Mouse (Mus musculus) ES-CJ7 (cell line): ENCODE data around the gene Nav2.

ENCODE experiments used
- DNase-seq: peaks from one replicate; pipeline ENCODE4 v3.0.0; 2011; ENCODE audit warnings: low read depth, low spot score

Gene Nav2

DNA sequence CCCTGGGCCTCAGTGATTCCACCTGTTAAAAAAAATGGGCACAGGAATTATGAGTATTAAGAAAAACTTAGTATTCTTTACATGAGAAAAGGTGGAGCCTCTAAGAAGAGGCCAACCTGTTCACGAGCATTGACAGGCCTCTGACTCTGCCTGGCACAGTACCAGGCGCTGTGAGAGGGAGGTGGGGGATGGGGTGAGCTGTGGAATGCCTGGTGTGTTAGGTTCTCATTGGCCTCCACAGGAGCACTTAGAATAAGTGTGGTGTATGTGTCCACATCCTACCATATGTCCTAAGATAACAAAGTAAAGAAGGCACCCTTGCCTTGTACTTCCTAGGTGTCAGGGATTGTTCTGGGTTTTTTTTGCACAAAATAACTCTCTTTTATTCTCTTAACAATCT is 340.9 kb downstream of the Nav2 start:
- no peak for DNase-seq

DNA sequence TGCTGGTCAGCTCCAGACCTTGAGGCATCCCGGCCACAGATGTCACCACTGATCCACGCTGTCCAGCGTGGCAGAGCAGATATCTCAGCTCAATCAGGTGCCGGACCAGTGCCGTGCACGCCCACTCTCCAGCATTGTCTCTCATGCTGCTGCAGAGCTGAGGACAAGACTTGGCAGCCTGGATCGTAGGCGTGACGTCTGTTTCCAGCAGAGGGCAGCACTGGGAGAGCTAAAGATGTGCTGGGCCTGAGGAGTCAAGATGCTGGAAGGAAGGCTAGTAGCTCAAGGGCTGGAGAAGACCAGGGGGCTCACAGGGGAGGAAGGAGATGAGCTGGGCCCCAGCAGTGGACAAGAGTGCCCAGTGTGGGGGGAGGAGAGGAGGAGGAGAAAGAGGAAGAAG is 341.5 kb downstream of the Nav2 start:
- peak; percentile 89 for DNase-seq

DNA sequence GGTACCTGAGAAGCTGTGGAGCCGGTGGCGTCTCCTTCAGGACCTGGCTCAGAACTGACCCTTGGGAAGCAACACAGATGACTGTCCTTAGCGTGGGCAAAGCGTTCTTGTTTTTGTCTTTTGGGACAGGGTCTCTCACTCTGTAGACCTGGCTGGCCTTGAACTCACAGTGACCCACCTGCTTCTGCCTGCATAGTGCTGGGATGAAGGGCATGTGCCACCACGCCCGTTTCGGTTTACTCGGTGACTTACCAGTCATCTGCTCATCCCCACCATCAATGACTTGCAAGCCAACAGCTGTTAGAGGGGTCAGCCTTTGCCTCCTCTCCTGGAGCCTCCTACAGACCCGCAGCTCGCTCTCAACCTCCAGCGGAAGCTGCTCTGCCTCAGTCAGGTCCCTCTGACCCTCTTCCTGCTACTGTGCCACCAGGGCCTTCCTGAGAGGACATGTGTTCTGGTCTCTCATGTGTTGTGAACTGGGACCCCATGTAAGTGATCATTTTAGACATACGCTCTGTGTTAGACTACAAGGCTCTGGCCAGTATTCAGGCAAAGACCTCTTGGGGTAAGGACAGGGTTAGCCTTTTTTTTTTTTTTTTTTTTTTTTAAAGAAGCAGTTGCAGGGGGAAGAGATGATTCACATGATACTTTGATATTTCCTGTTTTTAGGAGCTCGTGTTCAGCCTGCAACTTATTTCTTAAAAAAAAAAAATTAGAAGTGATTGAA is 342.2 kb downstream of the Nav2 start:
- DNase-seq, result no peak

DNA sequence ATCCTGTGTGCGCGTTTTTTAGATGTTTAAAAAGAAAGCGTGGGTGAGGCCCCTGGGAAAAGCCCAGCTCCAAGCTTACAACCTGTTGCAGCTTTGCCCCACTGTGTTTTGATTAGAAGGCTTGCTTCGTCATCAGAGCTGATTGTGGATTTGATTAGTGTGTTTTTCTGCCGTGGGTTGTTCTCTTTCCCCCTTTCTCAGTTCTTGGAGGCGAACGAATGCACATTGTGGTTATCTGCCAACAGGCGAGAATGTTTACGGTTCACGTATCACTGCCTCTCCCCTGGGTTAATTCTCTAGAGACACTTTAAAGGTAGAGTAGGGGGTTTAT is 342.8 kb downstream of the Nav2 start:
- DNase-seq, result no peak

DNA sequence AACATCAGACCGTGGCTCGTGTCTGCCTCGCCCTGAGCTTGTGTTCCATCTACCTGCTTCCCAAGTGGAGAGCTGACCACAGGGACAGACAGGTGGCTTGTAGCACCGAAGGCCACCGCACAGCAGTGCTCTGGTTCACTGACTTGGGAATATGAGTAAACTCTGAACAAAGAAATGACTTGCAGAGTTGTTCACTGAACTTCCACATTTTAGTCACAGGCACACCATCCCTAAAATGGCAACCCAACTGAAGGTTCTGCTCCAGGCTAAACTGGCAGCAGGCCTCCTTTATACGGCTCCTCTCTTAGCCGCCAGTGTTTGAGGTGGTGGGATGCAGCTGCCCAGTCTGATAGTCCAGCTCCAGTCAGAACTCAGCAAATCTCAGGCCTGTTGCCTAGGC is 343.9 kb downstream of the Nav2 start:
- DNase-seq, result no peak

DNA sequence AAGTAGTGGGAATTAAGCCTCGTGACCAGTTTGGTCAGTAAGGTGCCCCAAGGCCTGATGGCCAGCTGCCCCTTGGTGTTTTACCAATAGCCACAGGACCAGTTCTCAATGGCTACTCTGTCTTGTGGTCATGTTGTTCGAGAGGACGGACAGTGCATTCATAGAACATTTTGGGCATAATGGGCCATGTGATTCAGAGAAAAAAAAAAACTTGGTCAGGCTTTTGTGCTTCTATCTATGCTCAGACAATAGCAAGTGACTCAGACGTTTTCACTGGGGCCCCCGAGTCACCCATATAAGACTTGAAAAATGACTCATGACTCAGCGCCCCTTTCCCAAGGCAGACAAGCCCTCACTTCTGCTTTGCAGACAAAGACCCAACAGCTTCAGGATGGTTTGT is 344.4 kb downstream of the Nav2 start:
- no peak for DNase-seq

DNA sequence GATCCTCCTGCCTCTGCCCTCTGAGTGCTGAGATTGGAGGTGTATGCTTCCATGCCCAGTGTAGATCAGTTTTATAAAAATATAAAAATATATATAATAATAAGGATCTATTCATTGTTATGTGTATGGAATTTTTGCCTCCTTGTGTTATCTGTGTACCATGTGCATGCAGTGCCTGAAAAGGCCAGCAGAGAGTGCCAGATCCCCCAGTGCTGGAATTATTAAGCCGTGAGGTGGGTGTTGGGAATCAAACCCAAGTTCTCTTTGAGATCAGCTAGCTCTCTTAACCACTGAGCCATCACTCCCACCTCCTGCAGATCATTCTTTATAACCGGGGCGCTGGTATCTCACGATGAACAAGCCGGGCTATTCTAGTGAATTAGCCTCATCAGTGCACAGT is 346.5 kb downstream of the Nav2 start:
- DNase-seq, result peak; percentile 36

DNA sequence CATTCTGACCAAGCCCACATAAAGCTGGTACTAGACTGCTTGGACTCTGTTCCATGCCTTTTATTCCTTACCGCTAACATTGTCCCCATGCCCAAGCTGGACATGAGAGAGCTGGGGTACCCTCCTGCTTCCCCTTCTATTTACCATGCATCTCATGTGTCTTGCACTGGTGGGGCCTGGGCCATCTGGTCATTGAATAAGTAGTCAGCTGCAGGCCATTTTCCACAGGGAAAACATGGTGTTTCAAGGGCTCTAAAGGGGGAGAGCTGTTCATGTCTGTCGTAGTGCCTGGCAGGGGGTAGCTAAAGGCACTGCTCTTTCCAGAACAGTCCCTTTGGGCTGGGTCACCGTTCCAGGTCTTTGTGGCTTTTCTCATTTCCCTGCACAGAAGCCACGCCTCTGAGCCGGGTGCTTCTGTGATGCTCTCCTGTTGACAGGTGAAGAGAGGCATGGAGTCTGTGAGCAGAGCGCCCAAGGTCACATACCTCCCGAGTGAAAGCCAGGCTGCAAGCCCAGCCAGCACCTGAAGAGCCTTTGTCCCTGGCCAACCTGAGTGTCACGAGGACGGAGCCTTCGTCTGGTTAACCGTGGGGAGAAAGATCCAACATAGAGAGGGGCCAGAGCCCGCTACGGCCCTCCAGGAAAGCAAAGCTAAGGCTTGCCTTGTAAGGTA is 348.9 kb downstream of the Nav2 start:
- no peak for DNase-seq

DNA sequence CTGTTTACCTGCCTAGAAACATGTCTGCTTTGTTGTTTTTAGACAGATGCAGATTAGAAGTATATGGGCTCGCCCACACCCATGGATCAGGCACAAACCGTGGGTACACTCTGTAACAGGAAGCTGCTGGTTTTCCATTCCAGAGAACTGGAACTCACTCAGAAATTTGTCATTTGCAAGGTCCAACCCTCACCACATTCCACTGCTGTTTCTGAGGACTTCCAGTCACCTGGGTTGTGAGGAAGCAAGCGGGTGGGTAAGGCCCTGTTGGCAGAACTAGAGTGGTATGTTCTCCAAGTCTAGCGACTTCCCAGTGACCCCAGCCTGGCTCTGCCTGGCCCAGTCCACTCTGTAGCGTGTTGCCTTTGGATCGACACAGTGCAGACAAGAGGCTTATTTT is 349.6 kb downstream of the Nav2 start:
- no peak for DNase-seq

DNA sequence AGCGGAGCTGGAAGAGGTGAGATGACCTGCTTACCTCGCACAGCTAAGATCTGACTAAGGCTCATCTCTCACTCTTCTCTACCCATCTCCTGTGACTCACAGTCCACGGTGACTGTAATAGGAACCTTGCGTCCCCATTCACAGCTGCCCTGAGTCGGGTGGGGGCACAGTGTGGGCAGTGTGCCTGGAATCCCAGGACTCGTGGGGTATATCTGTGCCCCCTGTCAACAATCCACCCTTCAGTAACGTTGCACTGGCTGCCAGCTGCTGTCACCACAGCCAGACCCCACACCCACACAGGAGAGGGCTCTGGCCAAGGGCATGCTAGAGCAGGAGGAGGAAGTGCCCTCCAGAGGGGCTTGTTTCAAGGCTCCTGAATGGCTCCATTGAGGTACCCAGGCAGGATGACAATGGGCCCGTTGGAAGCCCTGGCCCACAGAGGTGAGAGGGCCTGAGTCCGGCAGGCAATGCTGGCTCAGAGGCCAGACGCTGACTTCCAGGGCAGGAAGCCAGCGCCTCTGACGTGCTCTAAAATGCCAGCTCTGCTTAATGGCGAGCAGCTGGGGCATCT is 353.5 kb downstream of the Nav2 start:
- DNase-seq, result no peak

DNA sequence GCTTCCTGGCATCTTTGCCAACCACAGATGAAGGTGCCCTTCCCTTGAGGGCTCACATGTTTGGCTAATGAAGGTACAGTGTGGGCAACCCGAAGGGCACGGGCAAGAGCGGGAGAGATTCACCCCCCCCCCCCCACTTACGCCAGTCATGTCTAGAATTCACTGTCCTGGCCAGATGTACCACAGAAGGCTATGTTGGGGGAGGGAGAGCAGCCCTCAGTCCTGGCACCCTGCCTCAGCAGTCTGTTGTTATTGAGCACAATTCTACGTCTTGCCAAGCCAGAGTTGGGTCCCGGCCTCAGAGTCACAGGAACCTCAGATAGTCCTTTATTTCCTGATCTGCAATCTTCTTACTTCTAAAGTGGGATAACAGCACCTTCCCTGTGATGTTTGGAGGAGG is 357.9 kb downstream of the Nav2 start:
- DNase-seq, result no peak

DNA sequence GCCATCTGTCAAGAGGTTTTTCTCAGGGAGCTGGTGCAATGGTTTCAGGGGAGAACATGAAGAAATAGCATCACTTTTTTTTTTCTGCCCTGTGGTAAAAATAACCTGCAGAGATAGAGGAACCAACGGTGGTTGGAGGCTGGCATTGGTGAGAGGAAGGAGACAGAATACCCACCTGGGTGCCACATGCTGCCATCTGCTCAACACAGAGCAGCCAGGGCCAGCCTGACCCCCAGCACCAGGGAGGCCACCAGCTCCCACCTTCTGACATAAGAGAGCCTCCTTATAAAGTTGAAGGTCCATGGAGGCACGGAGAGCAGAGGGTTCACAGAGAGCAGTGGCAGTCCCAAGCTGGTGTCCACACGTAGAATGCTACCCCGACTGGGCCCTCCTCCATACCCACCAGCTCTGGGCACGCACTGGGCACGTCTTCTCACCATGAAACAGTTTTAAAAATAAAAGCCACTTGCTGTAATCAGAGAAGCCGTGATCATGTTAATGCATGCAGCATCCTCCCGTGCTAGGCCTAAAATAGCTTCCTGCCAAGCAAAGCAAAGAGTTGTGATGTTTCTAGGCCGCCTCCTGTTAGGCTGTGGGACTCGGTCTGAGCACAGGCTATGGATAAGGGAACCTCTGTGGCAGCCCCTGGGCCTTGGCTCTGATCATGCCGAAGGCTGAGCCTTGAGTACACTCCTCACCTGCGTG is 359.3 kb downstream of the Nav2 start:
- DNase-seq, result no peak

DNA sequence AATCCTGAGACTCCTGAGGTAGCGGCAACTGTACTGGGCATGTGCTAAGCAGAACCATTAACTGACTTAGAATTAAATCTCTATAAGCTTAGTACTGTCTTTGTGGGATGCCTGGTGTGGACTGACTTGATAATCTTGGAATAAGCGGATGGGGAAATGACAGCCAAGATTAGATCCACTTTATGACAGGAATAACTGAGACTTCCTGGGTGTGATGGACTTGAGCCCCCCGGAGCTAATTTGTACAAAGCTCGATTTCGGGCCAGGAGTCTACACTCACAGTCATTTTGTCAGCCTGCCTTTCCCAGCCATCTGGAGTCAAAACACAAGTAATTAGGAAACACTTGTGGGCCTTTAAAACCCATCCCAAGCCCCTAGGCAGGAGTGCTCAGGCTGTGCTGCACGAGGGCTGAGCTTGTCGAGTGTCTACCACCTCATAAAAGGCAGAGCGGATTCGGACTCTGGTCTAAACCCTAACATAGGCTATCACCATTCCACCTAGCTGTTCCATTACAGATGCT is 359.9 kb downstream of the Nav2 start:
- DNase-seq, result no peak

DNA sequence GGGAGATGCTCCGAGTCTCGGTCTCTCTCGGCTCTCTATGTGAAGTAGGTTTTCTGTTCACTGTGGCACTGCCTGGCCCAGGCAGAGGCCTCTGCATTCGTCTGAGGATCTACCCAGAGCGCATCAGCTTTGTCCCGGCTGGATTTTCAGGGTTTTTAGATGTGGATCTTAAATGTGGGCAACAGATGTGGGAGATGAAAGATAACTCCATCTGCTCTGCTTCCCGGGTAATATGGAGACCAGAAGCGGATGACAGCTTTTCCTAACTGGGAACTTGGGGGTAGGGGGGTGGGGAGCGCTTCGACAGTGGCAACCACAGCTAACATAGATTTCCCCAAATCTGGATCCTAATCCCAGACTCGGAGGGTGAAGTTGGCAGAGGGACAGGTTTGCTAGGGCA is 362.3 kb downstream of the Nav2 start:
- no peak for DNase-seq

DNA sequence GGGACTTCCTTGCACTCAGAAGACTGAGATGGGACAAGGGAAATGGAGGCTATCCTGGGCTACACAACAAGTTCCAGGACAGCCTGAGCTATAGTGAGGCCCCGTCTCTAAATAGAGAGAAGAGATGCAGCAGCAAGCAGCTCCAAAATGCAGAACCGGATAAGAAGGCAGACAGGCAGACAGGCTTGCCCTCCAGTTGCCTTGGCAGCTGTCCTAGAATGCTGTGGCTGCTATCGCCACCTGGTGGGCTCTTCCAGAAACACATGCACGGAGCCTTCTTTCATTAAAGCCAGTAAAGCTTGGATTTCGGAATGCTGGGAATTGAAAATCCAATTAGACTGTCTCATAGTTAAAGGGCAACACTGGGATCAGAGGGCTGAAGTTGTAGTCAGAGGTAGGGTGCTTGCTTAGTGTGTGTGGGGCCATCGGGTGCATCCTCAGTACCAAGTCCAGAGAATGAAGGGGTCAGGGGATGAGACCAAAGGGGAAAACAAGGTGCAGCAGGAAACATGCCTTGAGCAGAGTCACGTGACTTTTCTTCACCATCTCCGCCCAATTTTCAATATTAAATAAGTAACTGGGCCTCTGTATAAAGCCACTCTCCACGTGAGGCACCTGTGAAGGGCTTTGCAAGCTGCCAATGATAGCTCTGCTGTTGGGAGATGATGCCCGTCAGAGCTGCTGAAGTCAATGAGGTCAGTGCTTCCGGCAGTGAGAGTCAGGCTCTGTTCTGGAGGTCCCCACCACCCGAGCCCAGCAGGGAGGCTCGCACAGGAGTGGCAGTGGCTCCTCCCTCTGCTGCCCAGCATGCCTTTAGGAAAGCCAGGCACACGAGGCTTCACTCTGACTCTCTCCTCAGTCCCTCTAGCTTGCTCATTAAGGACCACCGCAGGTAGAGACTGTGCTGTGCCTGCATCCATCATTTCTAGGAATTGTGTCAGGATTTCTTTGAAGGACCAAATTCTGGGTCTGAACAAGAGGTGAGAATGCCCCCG is 364.2 kb downstream of the Nav2 start:
- peak; percentile 69 for DNase-seq

DNA sequence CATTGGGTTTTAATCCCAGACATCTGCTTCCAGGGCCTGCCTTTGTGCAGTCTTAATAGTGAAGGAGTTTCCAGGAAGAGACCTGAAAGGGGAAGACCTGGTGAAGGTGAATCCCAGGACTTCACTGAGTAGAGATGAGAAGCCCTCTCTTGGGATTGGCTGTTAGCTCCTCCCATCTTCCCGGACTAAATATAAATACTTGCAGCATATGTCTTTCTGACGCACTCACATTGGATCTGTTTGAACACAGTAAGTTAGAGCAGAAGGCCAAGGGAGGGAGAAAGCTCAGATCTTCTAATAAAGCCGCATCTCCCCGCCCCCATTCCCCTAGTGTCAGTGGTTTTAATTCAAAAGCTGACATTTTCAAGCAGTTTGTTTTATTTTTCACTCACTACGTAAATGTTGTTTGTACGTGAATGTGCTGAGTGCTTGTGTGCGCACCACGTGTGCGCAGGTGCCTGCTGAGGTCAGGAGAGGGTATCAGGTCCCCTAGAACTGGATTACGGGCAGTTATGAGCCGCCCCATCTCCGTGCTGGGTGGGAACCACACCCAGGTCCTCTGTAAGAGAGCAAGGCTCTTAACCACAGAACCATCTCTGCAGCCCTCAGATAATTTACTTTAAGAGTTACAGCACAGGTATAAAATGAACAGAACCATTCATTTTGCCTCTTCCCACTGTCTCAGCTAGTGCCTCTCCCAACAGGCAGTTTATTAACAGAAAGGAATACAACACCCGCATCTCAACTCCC is 365.6 kb downstream of the Nav2 start:
- no peak for DNase-seq

DNA sequence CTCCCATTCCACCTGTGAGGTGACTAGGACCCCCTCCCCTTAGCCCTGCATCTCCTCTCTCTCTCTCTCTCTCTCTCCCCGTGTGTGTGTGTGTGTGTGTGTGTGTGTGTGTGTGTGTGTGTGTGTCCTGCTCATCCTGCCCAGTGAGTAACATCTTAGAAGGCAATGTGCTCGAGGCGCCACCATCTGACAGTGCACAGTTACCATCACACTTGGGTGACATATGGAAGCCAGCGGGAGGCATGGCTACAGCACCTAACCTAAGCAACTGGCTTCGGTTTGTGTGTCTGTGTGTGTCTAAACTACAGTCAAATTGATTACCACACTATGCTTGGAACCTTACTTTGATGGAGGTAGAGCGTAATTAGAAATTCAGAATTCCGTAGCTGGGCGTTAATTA is 366.2 kb downstream of the Nav2 start:
- no peak for DNase-seq

DNA sequence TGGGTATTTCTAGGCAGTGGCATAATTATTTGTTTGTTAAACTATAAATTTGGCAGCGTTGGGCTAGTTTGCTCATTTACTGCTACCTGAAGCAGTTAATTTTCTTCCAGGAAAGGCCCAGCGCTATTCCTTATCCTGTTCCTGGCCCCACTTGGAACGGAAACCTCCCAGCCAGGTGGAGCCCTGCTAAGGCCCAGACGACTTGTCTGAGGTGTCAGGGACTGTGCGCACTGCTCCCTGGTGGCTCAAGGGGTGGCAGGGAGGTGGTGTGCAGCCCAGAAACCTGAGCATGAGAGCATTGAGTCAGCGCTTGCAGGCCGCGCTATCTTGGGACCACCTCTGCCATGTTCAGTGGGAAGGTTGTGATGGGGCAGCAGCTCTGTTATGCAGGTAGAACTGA is 367.6 kb downstream of the Nav2 start:
- no peak for DNase-seq

DNA sequence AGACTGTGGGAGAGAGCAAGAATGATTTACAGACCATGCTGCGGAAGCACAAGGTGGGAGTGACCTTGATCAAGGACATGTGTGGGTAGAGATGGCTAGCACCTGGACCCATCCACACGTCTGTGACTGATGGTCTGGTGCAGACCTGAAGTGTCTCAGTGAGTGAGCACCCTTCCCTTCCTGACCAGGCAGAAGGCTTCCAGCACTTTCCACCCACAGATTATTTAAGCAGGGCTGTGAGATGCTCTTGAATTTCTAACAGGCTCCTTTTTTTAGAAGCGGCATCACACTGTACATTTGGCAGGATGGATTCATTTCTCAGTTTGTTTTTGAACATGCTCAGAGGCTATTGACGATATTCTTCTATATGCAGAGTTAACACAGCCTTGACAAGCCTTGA is 369.2 kb downstream of the Nav2 start:
- no peak for DNase-seq

DNA sequence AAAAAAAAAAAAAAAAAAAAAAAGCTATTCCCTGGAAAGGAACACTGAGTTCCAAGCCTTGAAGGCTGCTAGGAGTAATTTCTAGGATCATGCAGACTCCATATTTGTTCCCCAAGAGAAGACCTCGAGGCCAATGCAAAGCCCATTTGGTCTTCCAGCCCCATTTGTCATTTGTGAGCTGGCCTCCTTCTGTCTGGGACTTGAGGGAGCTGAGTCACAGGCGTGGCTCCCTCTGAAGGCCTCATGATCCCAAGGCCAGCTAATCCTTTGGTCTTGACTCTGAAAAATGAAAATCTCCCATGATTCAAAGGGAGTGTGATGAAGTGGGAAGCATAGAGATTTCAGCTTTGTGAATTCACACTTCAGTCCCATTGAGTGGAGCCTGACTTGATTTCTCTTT is 370.0 kb downstream of the Nav2 start:
- DNase-seq, result no peak

DNA sequence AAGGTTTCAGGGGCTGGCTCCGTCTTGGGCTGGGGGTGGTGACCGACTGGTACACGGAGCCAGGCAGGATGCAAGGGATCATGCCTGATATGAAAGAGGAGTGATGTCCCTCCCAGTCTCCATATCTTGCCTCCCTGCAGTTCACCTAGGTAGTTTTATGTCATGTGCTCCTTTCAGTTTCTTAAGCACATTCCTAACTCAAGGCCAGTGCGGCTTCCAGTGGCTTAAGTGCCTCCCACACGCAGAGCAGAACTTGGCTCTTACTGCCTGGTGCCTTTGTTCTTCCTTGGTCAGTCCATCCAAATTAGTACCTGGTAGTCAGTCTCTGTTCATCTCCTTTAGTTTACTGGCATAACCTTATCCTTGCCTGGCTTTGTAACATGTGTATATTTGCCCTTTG is 371.9 kb downstream of the Nav2 start:
- no peak for DNase-seq
